Mouse (Mus musculus) embryonic fibroblast, embryonic 13.5 days (primary cell): ENCODE data around the gene Spesp1. TPM values are rescaled to one million over a fixed set of nuclear protein-coding genes. Genes with fewer than 3 reads are reported as not detected.

ENCODE experiments used
- H3K27ac ChIP-seq: 2 replicates; pipeline ENCODE4 v1.5.1; 2012; ENCODE audit warnings: low read length, control low read depth, inconsistent platforms; ENCODE audit not compliant: insufficient read depth
- H3K4me1 ChIP-seq: 2 replicates; pipeline ENCODE4 v1.6.1; 2011; ENCODE audit warnings: low read length; ENCODE audit not compliant: control insufficient read depth, insufficient read depth
- H3K4me3 ChIP-seq: 2 replicates; pipeline ENCODE4 v1.5.1; 2011; ENCODE audit warnings: mild to moderate bottlenecking, control low read depth, low read length; ENCODE audit not compliant: insufficient read depth
- CTCF ChIP-seq: IDR thresholded peaks from 2 replicates; pipeline ENCODE4 v1.5.1; 2011; ENCODE audit warnings: mild to moderate bottlenecking, control low read depth, low read length, moderate library complexity, borderline replicate concordance; ENCODE audit not compliant: insufficient read depth
- POLR2A ChIP-seq: IDR thresholded peaks from 2 replicates; pipeline ENCODE4 v1.6.1; 2011; ENCODE audit warnings: low read depth, mild to moderate bottlenecking, control low read depth, low read length, moderate library complexity
- polyA plus RNA-seq: library from polyadenylated mRNA; stranded (reverse); fragments of >200 nt; gene quantifications from 2 replicates; pipeline ENCODE4 v1.2.4, GENCODE M21; 2011; ENCODE audit warnings: low read depth; ENCODE audit not compliant: missing spikeins, insufficient read length

Spesp1 gene
- not detected in 2 replicates for polyA plus RNA-seq

DNA sequence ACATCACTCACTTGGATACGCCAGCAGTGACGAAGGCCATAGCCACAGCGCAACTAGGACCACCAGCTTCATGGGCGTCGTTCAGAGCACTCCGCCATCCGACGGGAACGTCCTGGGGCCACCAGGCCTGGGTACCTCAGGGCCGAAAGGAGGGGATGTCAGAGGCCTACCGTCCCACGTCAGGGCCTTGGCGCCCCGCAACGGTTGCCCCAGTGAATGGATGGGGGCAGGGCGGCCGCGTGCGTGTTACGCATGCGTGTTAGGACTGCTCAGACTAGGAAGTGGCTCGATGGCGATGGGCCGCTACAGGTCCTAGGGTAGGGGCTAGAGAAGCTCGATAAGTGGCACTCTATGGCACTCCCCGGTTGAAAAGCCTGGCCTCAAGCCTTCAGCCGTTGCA is at the start of gene Spesp1:
Gene Spesp1, minus strand, starts transcription at position 218 of the 400 bp plus-strand sequence.
- no peak for TF ChIP-seq POLR2A
- no peak for TF ChIP-seq CTCF
- peaks cover 4% of the 10 kb centered on the region; the same call in 1 of the 2 replicates for H3K4me1 ChIP-seq
- H3K27ac ChIP-seq, result no peak within 1 kb of the TSS
- no peak within 1 kb of the TSS for H3K4me3 ChIP-seq

DNA sequence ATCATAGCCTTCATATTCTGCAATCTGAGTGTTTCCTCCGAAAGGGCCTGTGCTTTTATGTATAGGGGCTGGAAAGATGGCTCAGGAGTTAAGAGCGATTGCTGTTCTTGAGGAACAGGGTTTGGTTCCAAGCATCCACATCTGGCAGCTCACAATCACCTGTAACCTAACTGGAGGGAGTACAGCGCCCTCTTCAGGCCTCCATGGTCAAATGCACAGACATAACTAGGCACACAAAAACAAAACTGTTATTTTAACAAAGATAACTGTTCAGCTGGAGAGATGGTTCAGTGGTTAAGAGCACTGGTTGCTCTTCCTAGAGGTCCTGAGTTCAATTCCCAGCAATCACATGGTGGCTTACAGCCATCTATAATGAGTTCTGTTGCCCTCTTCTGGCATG is 44.0 kb upstream of the Spesp1 start:
- no peak overlapping the region for H3K4me3 ChIP-seq
- no peak overlapping the region for H3K27ac ChIP-seq
- TF ChIP-seq CTCF (no peak), POLR2A (no peak)
- no peaks in the 10 kb centered on the region for H3K4me1 ChIP-seq

DNA sequence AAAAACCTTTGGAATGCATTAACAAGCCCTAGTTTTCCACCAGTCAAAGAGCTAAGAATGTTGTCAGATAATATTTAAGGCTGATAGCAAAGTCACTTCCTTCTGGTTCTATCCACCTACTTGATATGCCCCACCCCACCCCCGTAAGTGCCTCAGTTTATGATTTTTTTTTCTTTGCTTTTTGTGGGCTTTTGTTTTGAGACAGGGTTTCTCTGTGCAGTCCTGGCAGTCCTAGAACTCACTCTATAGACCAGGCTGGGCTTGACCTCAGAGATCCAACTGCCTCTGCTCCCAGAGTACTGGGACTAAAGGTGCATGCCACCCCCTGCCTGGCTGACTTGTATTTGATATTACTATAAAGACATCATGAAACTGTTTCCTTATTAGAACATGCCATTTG is 41.8 kb upstream of the Spesp1 start:
- Histone ChIP-seq H3K27ac (no peak overlapping the region), H3K4me1 (no peaks in the 10 kb centered on the region), H3K4me3 (no peak overlapping the region)
- no peak for TF ChIP-seq CTCF
- no peak for TF ChIP-seq POLR2A

DNA sequence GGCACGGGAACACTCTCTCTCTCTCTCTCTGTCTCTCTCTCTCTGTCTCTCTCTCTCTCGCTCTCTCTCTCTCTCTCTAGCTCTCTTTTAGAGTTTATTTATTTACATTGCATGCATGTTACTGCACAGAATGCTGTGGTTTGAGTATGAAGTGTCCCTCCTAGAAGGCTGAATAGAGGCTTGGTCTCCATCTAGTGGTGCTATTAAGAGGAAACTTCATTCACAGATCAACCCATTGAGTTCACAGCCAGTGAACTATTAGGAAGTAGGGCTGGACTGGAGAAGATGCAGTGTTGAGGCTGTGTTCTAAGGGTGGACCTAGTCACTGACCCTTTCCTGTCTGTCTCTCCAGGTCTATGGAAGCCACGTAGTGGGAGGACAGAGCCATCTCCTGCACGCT is 36.7 kb upstream of the Spesp1 start:
- Histone ChIP-seq H3K4me1 (no peaks in the 10 kb centered on the region), H3K27ac (no peak overlapping the region), H3K4me3 (no peak overlapping the region)
- TF ChIP-seq CTCF (no peak), POLR2A (no peak)

DNA sequence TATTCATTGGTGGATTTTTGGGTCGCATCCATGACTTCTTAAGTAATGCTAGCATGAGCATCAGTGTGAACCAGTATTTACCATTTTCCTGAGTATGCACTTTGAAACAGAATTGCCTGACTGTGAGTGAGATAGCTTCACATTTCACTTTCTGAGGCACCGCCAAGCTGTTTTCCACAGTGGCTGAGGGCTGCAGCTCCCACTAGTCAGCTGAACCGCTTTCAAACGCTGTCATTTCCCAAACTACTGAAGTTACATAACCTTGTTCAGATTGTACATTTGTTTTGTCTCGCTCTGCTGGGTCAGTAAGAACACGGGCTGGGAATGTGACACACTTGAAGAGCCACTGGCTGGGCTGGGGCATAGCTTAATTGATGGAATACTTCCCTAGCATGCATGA is 33.5 kb upstream of the Spesp1 start:
- H3K4me3 ChIP-seq, result no peak overlapping the region
- no peak overlapping the region for H3K27ac ChIP-seq
- H3K4me1 ChIP-seq, result no peaks in the 10 kb centered on the region
- no peak for TF ChIP-seq POLR2A
- TF ChIP-seq CTCF, result no peak

DNA sequence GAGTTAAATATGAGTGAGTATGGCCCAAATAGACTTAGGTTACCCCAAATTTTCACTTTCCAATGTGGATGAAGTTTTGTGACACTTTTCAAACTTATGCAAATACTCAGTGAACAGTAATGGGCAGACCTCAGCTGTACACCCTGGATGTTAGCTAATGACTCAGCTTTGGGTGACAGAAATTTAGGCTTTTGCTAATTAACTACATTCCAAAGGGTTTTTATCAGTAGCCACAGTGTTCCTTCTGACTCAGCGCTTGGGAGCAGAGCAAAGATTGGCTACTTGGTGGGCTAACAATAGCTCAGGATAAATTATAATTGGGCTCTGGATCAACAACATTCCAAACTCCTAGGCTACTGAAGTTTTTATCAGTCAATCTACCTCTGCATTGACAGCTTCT is 14.9 kb upstream of the Spesp1 start:
- TF ChIP-seq CTCF, result no peak
- TF ChIP-seq POLR2A, result no peak
- Histone ChIP-seq H3K27ac (no peak overlapping the region), H3K4me3 (no peak overlapping the region), H3K4me1 (peaks cover 3% of the 10 kb centered on the region; the same call in 1 of the 2 replicates)

DNA sequence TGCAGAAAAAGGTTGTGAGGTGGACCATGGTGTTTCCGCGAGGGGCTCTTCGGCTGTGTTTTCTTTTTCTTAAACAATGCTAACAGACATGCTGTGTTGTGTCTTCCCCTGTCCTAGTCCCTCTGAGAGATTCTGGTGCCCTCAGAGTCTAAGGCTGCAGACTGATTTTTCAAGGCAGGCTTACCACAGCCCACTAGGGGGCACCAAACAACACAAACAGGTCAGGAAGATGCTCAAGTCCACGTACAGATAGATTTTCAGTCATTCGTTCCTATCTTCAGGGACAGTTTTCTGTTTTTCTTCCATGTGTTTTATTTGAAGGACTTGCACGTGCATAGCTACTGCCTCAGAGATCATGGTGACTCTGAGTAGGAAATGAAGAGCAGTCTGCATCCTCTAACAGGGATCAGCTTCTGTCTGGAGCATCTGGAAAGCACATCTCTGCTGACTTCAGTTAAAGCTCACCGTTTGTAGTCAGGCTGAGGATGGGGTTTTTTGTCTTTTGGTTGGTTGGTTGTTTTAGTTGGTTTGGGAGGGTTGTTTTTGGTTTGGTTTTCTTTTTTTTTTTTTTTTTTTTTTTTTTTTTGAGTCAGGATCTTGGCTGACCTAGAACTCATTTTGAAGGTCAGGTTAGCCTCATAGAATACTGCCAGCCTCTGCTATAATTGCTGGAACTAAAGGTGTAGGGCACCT is 13.1 kb upstream of the Spesp1 start:
- Histone ChIP-seq H3K27ac (no peak overlapping the region), H3K4me3 (no peak overlapping the region), H3K4me1 (peaks cover 3% of the 10 kb centered on the region; the same call in 1 of the 2 replicates)
- TF ChIP-seq CTCF (peak; percentile 57; the same call in 1 of the 2 replicates), POLR2A (no peak)

DNA sequence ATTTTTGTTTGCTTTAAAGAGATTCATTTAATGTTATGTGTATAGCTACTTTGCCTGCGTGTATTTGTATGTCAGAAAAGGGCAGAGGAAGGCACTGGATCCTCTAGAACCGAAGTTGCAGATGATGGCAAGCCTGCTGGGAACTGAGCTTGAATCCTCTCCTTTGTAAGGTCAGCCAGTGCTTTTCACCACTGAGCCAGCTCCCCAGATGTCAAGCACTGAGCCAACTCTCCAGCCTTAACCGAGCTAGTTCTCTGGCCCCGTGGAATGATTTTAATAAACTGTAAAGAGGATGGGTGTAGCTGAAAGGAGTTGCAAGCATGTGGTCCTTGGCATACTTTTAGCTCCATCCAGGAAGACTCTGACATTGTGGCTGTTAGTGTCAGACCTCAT is 5.6 kb upstream of the Spesp1 start:
- Histone ChIP-seq H3K4me3 (no peak overlapping the region), H3K27ac (no peak overlapping the region), H3K4me1 (peaks cover 4% of the 10 kb centered on the region; the same call in 1 of the 2 replicates)
- TF ChIP-seq CTCF (no peak), POLR2A (no peak)

DNA sequence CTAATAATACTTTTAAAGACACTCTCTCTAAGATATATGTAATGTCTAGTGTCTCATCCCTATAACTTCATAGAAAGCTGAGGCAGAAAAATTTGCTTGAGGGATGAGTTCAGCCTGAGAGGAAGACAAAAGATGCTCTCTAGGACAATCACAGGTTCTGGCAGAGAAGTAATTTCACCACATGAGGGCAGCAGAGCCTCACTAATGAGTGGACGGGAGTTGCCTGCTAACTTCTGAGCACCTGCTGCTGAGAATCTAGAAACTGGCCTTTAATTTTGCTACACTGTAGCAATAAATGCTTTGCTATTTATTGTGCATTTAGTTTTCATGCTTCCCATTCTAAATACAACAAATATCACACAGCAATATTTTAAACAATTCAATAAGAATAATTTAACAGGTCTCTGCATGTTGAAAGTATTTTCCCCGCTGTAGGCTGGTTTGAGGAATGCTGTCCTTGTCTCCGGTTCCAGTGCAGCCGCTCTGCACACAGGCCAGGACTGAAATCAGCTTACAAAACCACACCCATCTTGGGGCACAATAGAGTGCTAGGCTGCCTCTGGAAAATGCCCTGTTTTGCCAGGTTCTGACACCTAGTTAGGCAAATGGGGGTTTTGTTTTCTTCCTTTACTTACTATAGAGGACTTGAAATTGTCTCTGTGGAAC is 5.1 kb upstream of the Spesp1 start:
- TF ChIP-seq CTCF, result peak; percentile 71; the same call in 1 of the 2 replicates
- TF ChIP-seq POLR2A, result no peak
- Histone ChIP-seq H3K4me1 (peaks cover 4% of the 10 kb centered on the region; the same call in 1 of the 2 replicates), H3K4me3 (no peak overlapping the region), H3K27ac (no peak overlapping the region)

DNA sequence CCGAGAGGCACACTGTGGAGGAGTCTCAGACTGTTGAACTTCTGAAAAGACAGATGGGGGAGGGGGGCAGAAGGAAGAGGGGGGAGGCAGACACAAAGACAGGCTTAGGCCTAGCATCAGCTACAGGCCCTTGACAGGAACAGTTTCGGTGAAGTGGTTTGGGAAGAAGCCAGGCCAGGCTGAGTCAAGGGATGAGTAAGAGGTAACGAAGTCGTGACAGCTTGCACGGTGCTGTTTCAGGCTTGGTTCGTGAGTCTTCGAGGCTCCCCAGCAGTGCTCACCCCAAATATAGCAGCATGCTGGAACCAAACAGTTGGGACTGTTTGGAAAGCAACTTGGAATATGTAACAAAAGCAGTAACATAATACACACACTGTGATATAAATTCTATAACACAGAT is 2.3 kb upstream of the Spesp1 start:
- Histone ChIP-seq H3K4me1 (peaks cover 4% of the 10 kb centered on the region; the same call in 1 of the 2 replicates), H3K4me3 (no peak overlapping the region), H3K27ac (peak overlapping the region; percentile 63)
- no peak for TF ChIP-seq POLR2A
- TF ChIP-seq CTCF, result no peak

DNA sequence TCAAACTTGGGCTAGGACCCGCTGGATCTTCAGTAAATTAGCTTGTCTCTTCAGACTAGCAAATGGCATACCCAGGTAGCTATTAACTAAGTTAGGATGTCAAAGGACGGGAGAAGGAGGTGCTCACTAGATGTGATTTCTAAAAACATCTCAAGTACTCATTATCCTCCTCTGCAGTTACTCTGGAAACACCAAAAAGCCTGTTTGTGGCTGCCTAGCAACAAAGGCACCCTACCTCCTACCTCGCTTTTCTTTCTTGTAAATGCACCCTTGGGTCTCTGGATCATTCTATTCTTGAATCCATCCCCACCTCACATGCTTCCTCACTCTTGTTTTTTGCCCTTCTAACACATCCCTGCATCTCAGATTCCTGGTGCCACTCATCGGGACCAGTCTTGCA is 5.1 kb downstream of the Spesp1 start:
- Histone ChIP-seq H3K4me3 (no peak overlapping the region), H3K27ac (no peak overlapping the region), H3K4me1 (no peaks in the 10 kb centered on the region)
- TF ChIP-seq CTCF, result no peak
